Mouse (Mus musculus): ENCODE results near the gene Gdf11.

GRCm38 (mm10) chr10:128895437-128895836, 3.9 kb upstream of the Gdf11 start:
- TF ChIP-seq POLR2A (IDR thresholded peaks at IDR 0.05; ENCODE audit: borderline replicate concordance, extremely low read depth, insufficient read depth, insufficient read length, poor library complexity, severe bottlenecking) = no peak
- peak; percentile 69; the same call in 1 of the 2 replicates for TF ChIP-seq CTCF (IDR thresholded peaks at IDR 0.05; ENCODE audit: borderline replicate concordance, extremely low read depth, insufficient read depth, insufficient read length)

All from brain, embryonic 14.5 days (tissue).